Mouse (Mus musculus) leukemia stem cell, adult 10-12 weeks (primary cell): ENCODE data around the gene Tspan2. TPM values are rescaled to one million over a fixed set of nuclear protein-coding genes. Genes with fewer than 3 reads are reported as not detected.

Experiments used
- polyA plus RNA-seq: library from polyadenylated mRNA; stranded (reverse); fragments of >175 nt; gene quantifications from 2 replicates; pipeline ENCODE4 v1.2.3, GENCODE M21; 2012; ENCODE audit warnings: low replicate concordance

The Tspan2 gene
- polyA plus RNA-seq: 0.05 and 0.95 TPM in 2 replicates

GRCm38 (mm10) chr3:102734313-102735030, at the start of gene Tspan2:
Tspan2 (plus strand) TSS chr3:102734529.

GRCm38 (mm10) chr3:102782618-102783017, 48.3 kb downstream of the Tspan2 start, which contains the start of gene Tshb:
Tshb (minus strand) TSS chr3:102782718.

Other genes with a start within 250 kb of the Tspan2 start
- gene Tshb, start 48.2 kb downstream of the Tspan2 start, polyA plus RNA-seq: not detected in 2 replicates
- not detected in 2 replicates for gene Sycp1, start 201.6 kb downstream of the Tspan2 start, polyA plus RNA-seq
- gene Nr1h5, start 229.6 kb downstream of the Tspan2 start, polyA plus RNA-seq: not detected in 2 replicates